Mouse (Mus musculus): ENCODE data around the gene Pttg1ip. TPM values are rescaled to one million over a fixed set of nuclear protein-coding genes. Genes with fewer than 3 reads are reported as not detected.
A peak's percentile ranks its signal among the peaks of the same experiment; 100 is the strongest.

The Pttg1ip gene
- polyA plus RNA-seq, 1 experiment from 2014 or later: 132 TPM

DNA sequence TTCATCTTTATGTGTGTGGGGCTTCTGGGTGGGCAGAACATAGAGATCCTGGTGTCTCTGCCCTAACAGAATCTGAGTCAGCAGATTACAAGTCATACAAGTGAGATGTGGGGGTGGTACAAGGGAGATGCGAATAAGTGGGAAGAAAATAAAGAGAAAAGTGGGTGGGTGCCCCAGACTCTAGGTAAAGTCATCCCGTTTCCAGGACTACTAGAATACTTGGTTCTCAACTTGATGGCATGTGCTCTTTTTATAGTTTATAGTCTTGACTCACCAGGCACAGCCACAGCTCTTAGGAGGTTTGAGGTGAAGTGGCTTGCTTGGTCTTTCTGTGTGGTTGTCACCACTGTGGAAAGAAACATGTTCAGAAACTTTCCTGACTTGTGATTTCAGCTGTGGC is 14.5 kb downstream of the Pttg1ip start:
- peaks cover 61% of the 10 kb centered on the region for H3K36me3 ChIP-seq (ENCODE audit: control insufficient read depth, insufficient read depth)
- H3K9ac ChIP-seq (ENCODE audit: low read length): no peak overlapping the region
- no peak overlapping the region for H3K27ac ChIP-seq (ENCODE audit: low read length)
- H3K9me3 ChIP-seq (replicated peaks; ENCODE audit: control insufficient read depth, low read length): no peaks in the 10 kb centered on the region
- H3K27me3 ChIP-seq (ENCODE audit: control insufficient read depth, insufficient read depth, low read length): no peaks in the 10 kb centered on the region
- no peak for ATAC-seq (replicated peaks; ENCODE audit: extremely low read depth, insufficient read depth, low FRiP score)
- no peak overlapping the region for H3K4me2 ChIP-seq (ENCODE audit: low read depth, low read length)
- no peak overlapping the region for H3K4me3 ChIP-seq (ENCODE audit: low read length)
- WGBS: 86% methylated on average over 2 of the region's 2 CpGs
- peaks cover under 1% of the 10 kb centered on the region; the same call in 1 of the 2 replicates for H3K4me1 ChIP-seq (ENCODE audit: control insufficient read depth, insufficient read depth, low read length)

- Histone ChIP-seq H3K9me3 (replicated peaks; ENCODE audit: control insufficient read depth, low read length) (peaks cover 3% of the 10 kb centered on the region; the same call in 1 of the 2 replicates), H3K27ac (ENCODE audit: low read length) (no peak overlapping the region), H3K4me1 (ENCODE audit: control insufficient read depth, insufficient read depth, low read length) (peaks cover 16% of the 10 kb centered on the region), H3K27me3 (ENCODE audit: control insufficient read depth, insufficient read depth, low read length) (no peaks in the 10 kb centered on the region), H3K9ac (ENCODE audit: low read length) (no peak overlapping the region), H3K4me2 (ENCODE audit: low read depth, low read length) (no peak overlapping the region), H3K36me3 (ENCODE audit: control insufficient read depth, insufficient read depth) (peaks cover 8% of the 10 kb centered on the region), H3K4me3 (ENCODE audit: low read length) (no peak overlapping the region)
- WGBS: 72% methylated on average over 4 of the region's 4 CpGs
- ATAC-seq (replicated peaks; ENCODE audit: extremely low read depth, insufficient read depth, low FRiP score): no peak
Measured at GRCm38 (mm10) chr10:77603021-77603420, 21.5 kb downstream of the Pttg1ip start.

- H3K27ac ChIP-seq (ENCODE audit: low read length): no peak overlapping the region
Measured at GRCm38 (mm10) chr10:77604111-77604510, 22.6 kb downstream of the Pttg1ip start.

GRCm38 (mm10) chr10:77604958-77605357 is 23.4 kb downstream of the Pttg1ip start:
- 28% methylated on average over 5 of the region's 5 CpGs for WGBS
- no peak overlapping the region for H3K9ac ChIP-seq (ENCODE audit: low read length)
- ATAC-seq (replicated peaks; ENCODE audit: extremely low read depth, insufficient read depth, low FRiP score): no peak

More at GRCm38 (mm10) chr10:77604111-77604510, 22.6 kb downstream of the Pttg1ip start:
- peaks cover 16% of the 10 kb centered on the region for H3K4me1 ChIP-seq (ENCODE audit: control insufficient read depth, insufficient read depth, low read length)
- no peak overlapping the region for H3K4me2 ChIP-seq (ENCODE audit: low read depth, low read length)
- ATAC-seq (replicated peaks; ENCODE audit: extremely low read depth, insufficient read depth, low FRiP score): no peak
- H3K4me3 ChIP-seq (ENCODE audit: low read length): no peak overlapping the region
- peaks cover 3% of the 10 kb centered on the region; the same call in 1 of the 2 replicates for H3K9me3 ChIP-seq (replicated peaks; ENCODE audit: control insufficient read depth, low read length)
- no peak overlapping the region for H3K9ac ChIP-seq (ENCODE audit: low read length)
- H3K36me3 ChIP-seq (ENCODE audit: control insufficient read depth, insufficient read depth): peaks cover 4% of the 10 kb centered on the region; the same call in 1 of the 2 replicates
- 90% methylated on average over 6 of the region's 6 CpGs for WGBS
- no peaks in the 10 kb centered on the region for H3K27me3 ChIP-seq (ENCODE audit: control insufficient read depth, insufficient read depth, low read length)

DNA sequence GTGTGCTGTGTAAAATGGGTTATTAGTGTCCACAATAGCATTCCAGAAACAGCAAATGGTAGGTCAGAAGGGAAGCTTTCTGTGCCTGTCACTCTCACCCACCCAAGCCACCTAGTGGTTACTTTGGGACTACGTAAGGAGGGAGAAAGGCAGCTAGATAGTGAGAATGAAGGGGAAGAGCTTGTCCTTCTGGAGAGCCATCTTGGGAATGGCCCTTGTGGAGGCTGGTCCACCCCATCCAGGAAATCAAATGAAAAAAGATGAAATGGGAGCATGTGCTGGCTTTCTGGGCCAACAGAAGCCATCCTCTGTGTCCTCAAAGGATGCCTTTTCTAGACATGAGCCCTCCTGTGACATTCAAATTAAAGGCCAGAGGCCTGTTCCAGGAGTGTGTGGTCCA is 23.8 kb downstream of the Pttg1ip start:
- Histone ChIP-seq H3K36me3 (ENCODE audit: control insufficient read depth, insufficient read depth) (peaks cover 10% of the 10 kb centered on the region), H3K9ac (ENCODE audit: low read length) (peak overlapping the region; percentile 89), H3K27ac (ENCODE audit: low read length) (peak overlapping the region; percentile 98), H3K4me2 (ENCODE audit: low read depth, low read length) (peak overlapping the region; percentile 88), H3K27me3 (ENCODE audit: control insufficient read depth, insufficient read depth, low read length) (no peaks in the 10 kb centered on the region), H3K4me3 (ENCODE audit: low read length) (peak overlapping the region; percentile 88), H3K4me1 (ENCODE audit: control insufficient read depth, insufficient read depth, low read length) (peaks cover 16% of the 10 kb centered on the region), H3K9me3 (replicated peaks; ENCODE audit: control insufficient read depth, low read length) (peaks cover 3% of the 10 kb centered on the region; the same call in 1 of the 2 replicates)
- no peak for ATAC-seq (replicated peaks; ENCODE audit: extremely low read depth, insufficient read depth, low FRiP score)
- WGBS: 21% methylated on average over 1 of the region's 1 CpGs

More at GRCm38 (mm10) chr10:77604958-77605357, 23.4 kb downstream of the Pttg1ip start:
- Histone ChIP-seq H3K27ac (ENCODE audit: low read length) (peak overlapping the region; percentile 98), H3K9me3 (replicated peaks; ENCODE audit: control insufficient read depth, low read length) (peaks cover 3% of the 10 kb centered on the region; the same call in 1 of the 2 replicates), H3K27me3 (ENCODE audit: control insufficient read depth, insufficient read depth, low read length) (no peaks in the 10 kb centered on the region), H3K4me2 (ENCODE audit: low read depth, low read length) (no peak overlapping the region), H3K4me3 (ENCODE audit: low read length) (no peak overlapping the region), H3K36me3 (ENCODE audit: control insufficient read depth, insufficient read depth) (peaks cover 8% of the 10 kb centered on the region), H3K4me1 (ENCODE audit: control insufficient read depth, insufficient read depth, low read length) (peaks cover 16% of the 10 kb centered on the region)

- Histone ChIP-seq H3K4me1 (ENCODE audit: control insufficient read depth, insufficient read depth, low read length) (peaks cover 16% of the 10 kb centered on the region), H3K4me2 (ENCODE audit: low read depth, low read length) (peak within 1 kb of the TSS; percentile 88), H3K27ac (ENCODE audit: low read length) (peak within 1 kb of the TSS; percentile 98), H3K36me3 (ENCODE audit: control insufficient read depth, insufficient read depth) (peaks cover 18% of the 10 kb centered on the region), H3K9ac (ENCODE audit: low read length) (peak within 1 kb of the TSS; percentile 89), H3K9me3 (replicated peaks; ENCODE audit: control insufficient read depth, low read length) (peaks cover 3% of the 10 kb centered on the region; the same call in 1 of the 2 replicates), H3K27me3 (ENCODE audit: control insufficient read depth, insufficient read depth, low read length) (no peaks in the 10 kb centered on the region), H3K4me3 (ENCODE audit: low read length) (peak within 1 kb of the TSS; percentile 88)
- peak; percentile 90 for ATAC-seq (replicated peaks; ENCODE audit: extremely low read depth, insufficient read depth, low FRiP score)
- WGBS: 1% methylated on average over 107 of the region's 119 CpGs
Measured at GRCm38 (mm10) chr10:77605908-77606826, 24.6 kb downstream of the Pttg1ip start, which contains the start of the genes Sumo3 and Gm49325. TSS of gene Sumo3 (plus strand) at chr10:77606097. TSS of gene Gm49325 (plus strand) at chr10:77606197.

DNA sequence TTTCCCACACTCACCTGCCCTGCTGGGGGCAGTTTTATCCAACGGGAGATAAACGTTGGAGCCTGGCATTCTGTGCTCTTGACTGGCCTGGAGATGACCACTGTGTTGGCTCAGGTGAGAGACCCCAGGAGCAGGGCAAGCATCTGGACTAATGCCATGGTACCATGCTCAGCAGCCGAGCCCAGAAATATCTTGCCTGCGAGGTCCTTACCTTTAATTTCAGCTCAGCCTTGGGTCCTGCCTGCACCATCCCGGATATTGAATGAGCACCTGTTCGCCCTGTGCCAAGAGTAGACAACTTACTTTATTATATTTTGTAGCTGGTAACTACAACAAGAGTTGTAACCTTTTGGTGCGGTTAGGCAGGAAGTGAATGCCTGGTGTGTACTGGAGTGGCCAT is 25.3 kb downstream of the Pttg1ip start:
- Histone ChIP-seq H3K4me2 (ENCODE audit: low read depth, low read length) (peak overlapping the region; percentile 88), H3K4me1 (ENCODE audit: control insufficient read depth, insufficient read depth, low read length) (peaks cover 16% of the 10 kb centered on the region), H3K9ac (ENCODE audit: low read length) (peak overlapping the region; percentile 89), H3K27me3 (ENCODE audit: control insufficient read depth, insufficient read depth, low read length) (no peaks in the 10 kb centered on the region), H3K27ac (ENCODE audit: low read length) (peak overlapping the region; percentile 98), H3K36me3 (ENCODE audit: control insufficient read depth, insufficient read depth) (peaks cover 23% of the 10 kb centered on the region), H3K4me3 (ENCODE audit: low read length) (peak overlapping the region; percentile 88), H3K9me3 (replicated peaks; ENCODE audit: control insufficient read depth, low read length) (0 out of 2 replicates have a peak, but pooled peaks cover 3% of the 10 kb centered on the region)
- no peak for ATAC-seq (replicated peaks; ENCODE audit: extremely low read depth, insufficient read depth, low FRiP score)
- 31% methylated on average over 7 of the region's 7 CpGs for WGBS

- Histone ChIP-seq H3K9ac (ENCODE audit: low read length) (peak overlapping the region; percentile 89), H3K4me1 (ENCODE audit: control insufficient read depth, insufficient read depth, low read length) (peaks cover 16% of the 10 kb centered on the region), H3K36me3 (ENCODE audit: control insufficient read depth, insufficient read depth) (peaks cover 24% of the 10 kb centered on the region), H3K27ac (ENCODE audit: low read length) (no peak overlapping the region; the same call in 1 of the 2 replicates), H3K9me3 (replicated peaks; ENCODE audit: control insufficient read depth, low read length) (0 out of 2 replicates have a peak, but pooled peaks cover 3% of the 10 kb centered on the region), H3K4me2 (ENCODE audit: low read depth, low read length) (peak overlapping the region; percentile 88), H3K27me3 (ENCODE audit: control insufficient read depth, insufficient read depth, low read length) (no peaks in the 10 kb centered on the region), H3K4me3 (ENCODE audit: low read length) (peak overlapping the region; percentile 88)
- no peak for ATAC-seq (replicated peaks; ENCODE audit: extremely low read depth, insufficient read depth, low FRiP score)
- 68% methylated on average over 5 of the region's 5 CpGs for WGBS
Measured at GRCm38 (mm10) chr10:77607441-77607840, 25.9 kb downstream of the Pttg1ip start.

GRCm38 (mm10) chr10:77608589-77608988 is 27.1 kb downstream of the Pttg1ip start:
- Histone ChIP-seq H3K36me3 (ENCODE audit: control insufficient read depth, insufficient read depth) (peaks cover 24% of the 10 kb centered on the region), H3K27me3 (ENCODE audit: control insufficient read depth, insufficient read depth, low read length) (no peaks in the 10 kb centered on the region), H3K27ac (ENCODE audit: low read length) (no peak overlapping the region), H3K4me1 (ENCODE audit: control insufficient read depth, insufficient read depth, low read length) (peaks cover 22% of the 10 kb centered on the region), H3K4me3 (ENCODE audit: low read length) (no peak overlapping the region), H3K9me3 (replicated peaks; ENCODE audit: control insufficient read depth, low read length) (0 out of 2 replicates have a peak, but pooled peaks cover 3% of the 10 kb centered on the region), H3K4me2 (ENCODE audit: low read depth, low read length) (no peak overlapping the region), H3K9ac (ENCODE audit: low read length) (no peak overlapping the region)
- ATAC-seq (replicated peaks; ENCODE audit: extremely low read depth, insufficient read depth, low FRiP score): no peak
- 94% methylated on average over 8 of the region's 8 CpGs for WGBS

Data from heart, embryonic 16.5 days (tissue).